Mouse (Mus musculus) frontal cortex, postnatal 10 days (tissue): ENCODE measurements around the gene Grm1.

Source experiments
- DNase-seq, 2 experiments: peaks; one replicate each; pipeline ENCODE4 v3.0.0; 2022; ENCODE audit warnings: low spot score in 2 of 2, mixed read lengths in 1 of 2

Gene Grm1

DNA sequence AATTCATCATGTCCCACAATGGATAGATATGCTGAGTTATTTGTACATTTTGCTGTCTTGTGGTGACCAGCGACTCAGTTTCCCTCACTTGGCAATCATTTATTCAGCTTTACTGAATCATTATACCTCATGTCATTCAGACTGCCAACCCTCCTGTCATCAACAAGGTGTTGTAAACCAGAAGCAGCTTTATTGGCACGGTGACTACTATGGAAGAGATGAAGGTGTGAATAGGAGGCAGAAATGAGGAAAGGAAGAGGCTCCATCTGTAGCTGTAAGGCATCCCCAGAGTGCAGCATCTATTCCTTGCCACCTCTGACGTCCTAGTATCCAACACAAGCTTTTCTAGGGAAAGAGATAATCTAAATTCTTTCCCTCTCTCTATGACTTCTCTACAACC is 247.3 kb downstream of the Grm1 start:
- DNase-seq = no peak

DNA sequence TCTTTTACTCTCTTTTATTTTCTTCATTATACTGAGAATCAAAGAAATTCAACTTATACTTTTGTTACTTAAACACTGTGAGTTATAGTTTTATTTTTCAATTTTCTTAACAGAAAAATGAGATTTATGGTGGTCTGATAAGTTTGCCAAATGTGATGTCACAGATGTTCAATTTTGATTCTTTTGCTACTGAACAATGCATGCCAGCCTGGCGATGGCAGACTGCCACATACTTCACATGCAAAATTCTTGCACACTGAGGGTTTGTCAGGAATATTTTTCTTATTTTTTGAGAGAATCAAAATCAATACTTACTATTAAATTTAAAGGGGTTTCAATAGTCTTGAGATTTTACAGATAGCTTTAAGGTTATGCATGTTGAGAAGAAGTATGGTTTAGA is 251.0 kb downstream of the Grm1 start:
- no peak for DNase-seq

DNA sequence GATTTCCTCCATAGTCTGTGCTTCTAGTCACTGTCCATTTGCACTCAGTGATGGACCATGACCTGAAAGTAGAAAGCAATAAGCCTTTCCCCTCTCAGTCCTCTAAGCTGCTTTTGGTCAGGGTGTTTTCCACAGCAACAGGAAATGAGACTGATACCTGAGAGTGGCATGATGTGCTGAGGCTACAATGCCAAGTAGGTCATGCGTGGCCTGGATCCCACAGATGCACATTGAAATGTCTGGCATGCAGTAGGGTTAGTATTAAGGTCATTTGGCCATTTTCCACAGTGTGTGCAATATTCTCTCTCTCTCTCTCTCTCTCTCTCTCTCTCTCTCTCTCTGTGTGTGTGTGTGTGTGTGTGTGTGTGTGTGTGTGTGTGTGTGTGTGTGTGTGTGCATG is 254.8 kb downstream of the Grm1 start:
- DNase-seq = no peak

DNA sequence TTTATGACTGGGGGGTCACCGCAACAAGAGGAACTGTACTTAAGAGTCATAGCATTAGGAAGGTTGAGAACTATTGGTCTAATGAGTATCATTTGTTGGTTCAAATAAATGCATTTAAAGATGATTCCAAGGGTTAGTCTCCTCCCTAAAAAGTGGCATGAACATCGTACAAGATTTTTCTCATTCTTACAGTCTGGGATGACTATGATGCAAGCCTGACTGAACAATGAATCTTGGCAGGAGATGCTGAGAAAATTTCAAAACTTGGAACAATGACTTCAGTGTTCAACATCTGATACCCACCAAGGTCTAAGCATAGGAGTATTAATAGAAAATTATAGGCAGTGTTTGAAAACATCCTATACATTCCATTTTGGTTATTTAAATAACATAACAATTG is 264.1 kb downstream of the Grm1 start:
- no peak for DNase-seq

DNA sequence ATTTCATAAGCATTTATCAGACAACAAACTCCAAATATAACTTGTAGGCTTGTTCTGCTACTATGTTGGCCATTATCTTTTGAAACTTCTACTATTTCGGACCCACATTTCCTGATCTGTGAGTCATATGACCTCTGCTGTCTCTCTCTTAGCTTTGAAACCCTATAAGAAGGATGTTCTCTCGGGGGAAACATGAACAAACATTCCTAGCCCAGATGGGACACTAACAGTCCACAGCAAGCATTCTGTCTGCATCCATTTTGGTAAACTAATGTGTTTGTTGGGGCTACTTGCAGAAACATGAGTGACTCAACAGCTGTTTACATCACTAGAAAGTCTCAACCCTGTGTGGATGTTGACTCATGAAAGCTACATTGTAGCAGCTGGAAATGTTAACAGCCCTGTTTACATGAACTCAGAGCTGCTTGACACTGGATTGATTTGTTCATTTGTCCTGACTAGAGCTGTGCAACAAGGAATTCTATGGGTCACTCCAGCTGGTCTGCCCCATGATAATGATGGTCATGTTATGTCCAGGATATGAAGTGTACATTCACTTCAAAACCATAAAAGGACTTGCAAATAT is 267.4 kb downstream of the Grm1 start:
- DNase-seq = no peak

DNA sequence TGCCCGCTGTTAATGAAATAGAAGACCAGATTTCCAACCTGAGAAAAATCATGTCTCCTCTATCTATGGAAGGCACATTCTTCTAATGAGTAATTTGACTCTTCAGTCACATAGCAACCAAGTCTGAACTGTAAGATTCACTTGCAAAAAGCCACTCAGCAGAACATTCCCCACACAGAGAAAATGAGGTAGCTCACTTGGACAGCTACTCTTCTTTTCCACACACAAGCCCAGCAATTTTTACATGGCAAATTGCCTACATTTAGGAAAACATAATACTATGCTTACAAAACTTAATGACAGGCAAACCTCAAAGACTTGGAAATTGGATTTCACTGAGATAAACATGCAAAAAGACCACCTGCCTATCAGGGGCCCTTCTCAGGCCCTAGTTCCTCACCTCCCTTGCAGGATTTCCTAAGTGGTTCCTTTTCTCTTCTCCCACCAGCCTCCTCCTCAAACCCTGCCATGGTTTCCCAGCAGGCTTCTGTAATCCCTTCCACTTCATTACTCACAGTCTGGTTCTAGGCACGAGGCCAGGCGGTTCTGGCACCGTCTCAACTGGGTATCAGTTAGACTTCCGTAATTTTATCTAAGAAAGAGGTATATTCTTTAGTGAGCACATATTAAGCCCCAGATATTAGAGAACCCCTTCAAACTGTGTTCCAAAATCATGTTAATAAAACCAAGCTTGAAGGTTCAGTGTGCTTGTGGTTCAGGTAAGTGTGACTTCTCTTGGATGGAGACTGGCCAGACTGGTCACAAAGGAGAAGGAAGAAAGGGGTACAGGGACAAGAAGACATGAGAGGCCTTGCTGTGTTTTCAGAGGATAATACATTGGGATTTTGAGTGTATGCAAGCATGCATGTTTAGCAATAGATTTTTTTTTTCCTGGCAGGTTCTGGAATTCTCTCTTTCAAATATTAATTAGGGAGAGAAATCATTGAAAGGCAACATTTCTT is 269.1 kb downstream of the Grm1 start:
- DNase-seq = peak in 1 of 2 experiments; percentile 31

DNA sequence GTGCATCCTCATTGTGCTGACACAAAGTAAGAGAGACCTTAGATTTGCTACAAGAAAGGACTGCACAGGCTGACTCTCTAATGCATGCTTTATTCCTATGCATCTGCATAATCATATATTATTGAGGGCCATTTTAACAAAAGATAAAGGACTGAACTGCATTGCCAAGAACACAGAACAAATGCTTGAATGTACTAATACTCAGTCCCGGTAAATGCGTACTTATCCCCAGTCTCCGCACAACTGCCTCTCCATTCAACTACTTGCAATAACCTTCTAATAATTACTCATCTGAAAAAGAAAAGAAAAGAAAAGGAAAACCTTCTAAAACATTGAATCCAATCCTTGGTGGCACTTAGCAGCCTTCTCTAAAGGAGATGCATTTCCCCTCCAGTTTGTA is 272.4 kb downstream of the Grm1 start:
- DNase-seq = no peak

DNA sequence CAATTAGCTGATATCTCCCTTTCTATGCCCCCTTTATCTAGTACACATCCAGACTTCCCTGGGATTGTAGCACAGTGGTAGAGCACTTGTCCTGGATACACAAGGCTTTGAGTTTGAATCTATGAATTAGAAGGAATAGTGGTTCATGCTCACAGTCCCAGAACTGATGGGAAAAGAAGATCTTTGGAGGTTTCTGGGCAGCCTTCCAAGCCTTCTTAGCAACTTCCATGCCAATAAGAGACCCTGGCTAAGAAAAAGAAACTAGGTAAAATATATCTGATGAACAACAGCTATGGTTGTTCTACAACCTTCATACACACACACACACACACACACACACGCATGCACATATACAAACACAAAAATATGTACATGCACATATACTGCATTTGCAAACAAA is 286.8 kb downstream of the Grm1 start:
- DNase-seq = no peak

DNA sequence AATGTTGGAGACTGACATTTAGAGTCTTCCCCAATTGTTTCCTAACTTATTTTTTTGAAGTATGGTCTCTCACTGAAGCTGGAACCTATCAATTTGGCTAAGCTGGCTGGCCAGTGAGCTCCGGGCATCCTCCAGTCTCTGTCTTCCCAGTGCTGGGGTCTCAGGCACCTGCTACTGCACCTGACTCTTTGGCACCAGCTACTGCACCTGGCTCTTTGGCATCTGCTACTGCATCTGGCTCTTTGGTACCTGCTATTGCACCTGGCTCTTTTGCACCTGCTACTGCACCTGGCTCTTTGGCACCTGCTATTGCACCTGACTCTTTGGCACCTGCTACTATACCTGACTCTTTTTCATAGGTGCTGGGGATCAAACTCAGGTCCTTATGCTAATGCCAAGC is 291.7 kb downstream of the Grm1 start:
- no peak for DNase-seq

DNA sequence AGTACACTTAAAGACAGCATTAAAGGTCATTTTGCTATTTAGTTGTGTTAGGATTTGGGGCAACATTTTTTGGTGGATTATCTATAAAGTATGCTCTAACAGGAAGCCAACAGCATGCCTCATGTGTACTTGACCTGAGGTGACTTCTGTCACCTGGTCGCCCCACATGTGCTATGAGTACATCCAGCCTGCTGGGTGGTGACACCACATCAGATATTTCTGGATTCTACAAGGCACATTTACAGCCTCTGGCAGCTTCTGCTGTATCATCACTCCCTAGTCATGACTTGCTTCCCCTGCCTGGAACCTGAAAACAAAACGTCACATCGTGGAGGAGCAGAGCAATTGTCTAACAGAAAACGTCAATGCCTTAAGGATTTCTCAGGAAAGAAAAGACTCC is 292.2 kb downstream of the Grm1 start:
- DNase-seq = no peak

DNA sequence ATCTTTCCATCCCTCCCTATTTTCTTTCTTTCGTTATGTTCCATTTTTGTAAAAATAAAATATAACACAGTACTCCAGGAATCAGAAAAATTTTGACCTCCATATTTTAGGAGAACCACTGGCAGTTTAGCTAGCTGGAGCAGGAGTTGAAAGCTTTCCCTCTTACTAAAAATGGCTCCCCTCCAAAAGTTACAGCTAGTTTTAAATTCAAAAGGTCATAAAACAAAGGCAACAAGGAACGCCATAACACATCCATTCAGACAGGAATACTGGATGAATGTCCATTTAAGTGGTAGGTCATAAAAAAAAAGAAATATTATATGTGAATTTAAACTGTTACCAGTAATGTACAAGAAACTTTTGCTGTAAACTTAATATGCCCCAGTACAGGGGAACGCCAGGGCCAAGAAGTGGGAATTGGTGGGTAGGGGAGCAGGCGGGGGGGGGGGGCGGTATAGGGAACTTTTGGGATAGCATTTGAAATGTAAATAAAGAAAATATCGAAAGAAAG is 294.2 kb downstream of the Grm1 start:
- DNase-seq = no peak

DNA sequence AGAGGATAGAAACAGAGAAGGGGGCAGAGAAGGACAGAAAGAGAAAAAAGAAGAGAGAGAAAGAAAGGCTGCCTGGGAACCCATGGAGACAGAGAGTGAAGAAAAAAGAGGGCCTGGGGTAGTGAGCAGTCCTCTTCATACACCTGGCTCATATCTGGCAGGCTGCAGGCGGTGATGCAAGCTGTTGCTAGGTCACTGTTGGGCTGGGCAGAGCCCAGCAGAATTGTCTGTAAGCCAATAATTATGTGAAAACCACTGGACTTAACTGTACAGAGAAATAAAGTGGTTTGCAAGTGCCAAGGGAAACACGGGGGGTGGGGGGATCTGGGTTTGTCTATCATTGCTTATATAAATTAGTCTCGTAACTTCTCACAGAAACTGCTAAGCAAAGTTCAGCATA is 297.0 kb downstream of the Grm1 start:
- DNase-seq = no peak

DNA sequence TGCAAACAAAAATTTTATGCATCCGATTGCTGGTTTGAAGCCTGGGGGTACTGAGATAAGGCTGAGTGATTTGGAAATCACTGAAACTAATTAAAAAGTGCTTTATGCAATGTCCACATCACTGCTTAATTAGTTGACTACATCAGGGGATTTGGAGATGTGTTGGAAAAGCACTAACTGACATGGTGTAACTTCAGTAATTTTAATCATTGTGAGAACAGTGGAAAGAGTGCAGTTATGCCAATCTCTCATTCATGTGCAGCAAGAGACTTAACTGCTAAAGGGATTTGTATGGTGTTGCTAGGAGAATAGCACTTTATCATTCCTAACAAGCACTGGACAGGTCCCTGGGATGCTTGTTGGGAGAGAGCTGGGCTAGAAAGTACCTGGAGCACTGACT is 307.3 kb downstream of the Grm1 start:
- no peak for DNase-seq

DNA sequence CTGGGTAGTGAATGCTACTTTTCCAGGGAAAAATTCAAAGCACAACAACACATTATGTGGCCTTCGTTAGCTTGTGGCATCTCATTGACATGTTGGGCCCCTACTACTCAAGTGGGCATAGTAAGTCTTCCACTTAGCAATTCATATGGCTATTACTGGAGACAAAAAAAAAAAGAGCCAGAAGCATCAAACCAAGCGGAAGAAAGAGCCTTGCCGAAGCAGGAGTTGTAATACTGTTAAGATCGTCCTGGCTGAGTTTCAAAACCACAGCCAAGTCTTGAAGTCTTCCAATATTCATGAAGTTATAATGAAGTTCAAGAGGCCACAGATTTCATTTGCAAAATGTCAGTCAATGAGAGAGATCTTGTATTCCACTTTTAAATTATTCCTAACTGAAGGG is 319.1 kb downstream of the Grm1 start:
- no peak for DNase-seq

DNA sequence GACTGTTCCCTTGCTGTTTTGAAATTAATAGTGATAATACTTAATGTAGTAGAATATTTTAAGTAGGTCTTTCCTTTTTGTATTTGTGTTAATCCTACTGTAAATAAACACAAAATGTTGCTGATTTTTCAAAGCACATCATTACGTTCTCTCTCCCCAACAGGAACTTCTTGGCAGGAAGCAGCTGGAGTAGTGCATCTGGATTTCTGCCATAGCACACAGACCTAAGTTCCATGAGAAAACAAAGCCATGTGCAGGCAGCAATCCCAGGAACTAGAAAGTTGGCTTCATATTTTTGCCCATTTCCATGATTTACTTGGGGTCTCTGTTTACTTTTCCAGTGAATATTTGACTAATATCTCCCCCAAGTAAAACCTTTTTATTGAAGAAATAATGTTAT is 320.9 kb downstream of the Grm1 start:
- DNase-seq = no peak

DNA sequence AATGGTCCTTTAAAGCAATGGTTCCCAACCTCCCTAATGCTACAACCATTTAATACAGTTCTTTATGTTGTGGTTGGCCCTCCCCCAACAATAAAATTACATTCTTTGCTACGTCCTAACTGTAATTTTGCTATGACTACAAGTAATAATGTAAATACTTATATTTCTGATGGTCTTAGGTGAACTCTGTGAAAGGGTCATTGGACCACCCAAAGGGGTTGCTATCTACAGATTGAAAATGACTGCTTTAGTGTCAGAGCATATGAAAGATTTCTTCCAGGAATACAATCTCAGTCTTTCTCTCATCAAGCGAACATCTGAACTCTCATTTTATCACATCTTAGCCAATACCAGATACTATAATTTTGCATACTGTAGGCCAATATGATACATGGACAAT is 321.4 kb downstream of the Grm1 start:
- no peak for DNase-seq

DNA sequence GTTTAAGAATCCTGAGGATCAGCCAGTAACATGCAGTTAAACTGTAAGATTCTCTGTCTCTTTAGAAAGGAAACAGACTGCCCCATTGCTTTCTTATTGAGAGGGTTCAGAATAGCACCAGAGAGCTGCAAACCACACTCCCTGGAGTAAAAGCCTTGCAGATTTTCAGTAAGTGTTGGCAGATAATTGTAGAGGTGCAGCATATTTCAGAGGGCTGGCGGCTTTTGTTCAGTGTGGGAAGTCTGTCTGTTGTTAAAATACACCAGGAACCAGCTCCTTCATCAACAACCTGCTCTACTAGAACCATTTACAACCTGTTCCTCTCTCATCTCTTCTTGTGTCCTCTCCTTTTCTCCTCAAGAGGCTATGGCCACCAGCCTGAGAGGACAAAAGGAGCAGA is 331.1 kb downstream of the Grm1 start:
- DNase-seq = no peak

DNA sequence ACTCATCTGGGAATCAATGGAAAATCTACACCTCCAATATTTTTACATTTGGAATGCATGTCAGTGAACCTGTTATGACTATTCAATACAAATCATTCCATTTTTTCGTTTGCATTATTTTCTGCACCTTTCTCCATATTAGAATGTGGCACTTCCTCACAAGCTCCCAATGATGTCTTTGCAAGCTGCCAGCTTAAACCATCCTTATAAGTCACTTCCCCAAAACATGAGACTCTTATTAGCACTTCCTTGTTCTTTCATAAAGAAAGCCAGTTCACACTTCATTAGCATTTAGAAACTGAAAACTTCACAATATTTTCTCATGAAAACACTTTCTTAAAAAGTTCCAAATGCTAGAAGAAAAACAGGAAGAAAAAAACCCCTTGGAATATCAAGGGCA is 338.1 kb downstream of the Grm1 start:
- no peak for DNase-seq

DNA sequence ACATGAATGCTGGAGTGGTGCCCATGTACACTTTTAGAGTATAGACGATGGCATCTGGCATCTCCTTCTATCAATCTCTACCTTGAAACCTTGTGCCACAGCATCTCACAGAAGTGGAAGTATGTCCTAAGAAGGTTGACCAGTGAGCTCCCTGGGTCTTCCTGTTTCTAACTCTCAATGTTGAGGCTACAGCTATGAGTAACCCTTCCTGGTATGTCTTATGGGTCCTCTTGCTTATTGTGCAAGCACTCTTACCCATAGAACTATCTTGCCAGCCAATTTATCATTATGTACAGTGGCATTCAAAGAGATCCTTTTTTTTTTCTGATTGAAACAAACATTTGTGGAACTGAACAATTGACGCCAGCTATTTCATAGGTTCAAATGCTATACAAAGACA is 340.0 kb downstream of the Grm1 start:
- no peak for DNase-seq

DNA sequence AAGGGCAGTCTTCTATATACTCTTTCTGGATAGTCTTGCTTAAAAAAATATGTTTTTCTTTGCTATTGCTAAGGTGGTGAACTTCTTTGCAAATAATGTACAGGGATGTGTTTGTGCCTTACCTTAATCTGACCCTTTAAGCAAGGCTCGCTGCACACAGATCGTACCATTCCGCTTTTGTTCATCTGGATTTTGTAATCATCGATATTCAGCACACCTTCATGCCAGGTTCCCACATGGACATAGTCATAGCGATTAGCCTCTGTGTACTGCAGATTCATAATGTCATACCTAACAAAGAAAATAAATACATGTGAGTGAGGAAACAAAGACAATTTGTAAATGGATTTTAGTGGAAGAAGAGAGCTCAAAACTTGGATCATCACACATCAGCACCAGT is 340.8 kb downstream of the Grm1 start:
- DNase-seq = no peak

DNA sequence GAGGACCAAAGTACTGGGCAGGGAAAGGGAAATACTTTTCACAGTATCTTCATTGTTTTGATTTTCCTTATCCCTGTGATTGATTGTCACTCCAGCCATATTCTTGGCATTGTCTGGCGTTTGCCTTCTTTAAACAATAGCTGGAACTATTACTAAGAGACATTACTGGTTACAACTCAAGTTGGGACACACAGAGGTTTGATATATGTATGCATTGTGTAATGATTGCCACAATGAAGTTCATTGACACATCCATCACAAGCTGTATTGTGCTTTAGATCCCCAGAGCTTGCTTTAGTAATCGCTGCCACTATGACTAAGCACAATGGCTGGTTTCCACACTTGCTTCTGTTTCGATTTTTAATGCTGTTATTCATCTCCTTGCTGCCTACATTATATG is 341.4 kb downstream of the Grm1 start:
- DNase-seq = no peak

DNA sequence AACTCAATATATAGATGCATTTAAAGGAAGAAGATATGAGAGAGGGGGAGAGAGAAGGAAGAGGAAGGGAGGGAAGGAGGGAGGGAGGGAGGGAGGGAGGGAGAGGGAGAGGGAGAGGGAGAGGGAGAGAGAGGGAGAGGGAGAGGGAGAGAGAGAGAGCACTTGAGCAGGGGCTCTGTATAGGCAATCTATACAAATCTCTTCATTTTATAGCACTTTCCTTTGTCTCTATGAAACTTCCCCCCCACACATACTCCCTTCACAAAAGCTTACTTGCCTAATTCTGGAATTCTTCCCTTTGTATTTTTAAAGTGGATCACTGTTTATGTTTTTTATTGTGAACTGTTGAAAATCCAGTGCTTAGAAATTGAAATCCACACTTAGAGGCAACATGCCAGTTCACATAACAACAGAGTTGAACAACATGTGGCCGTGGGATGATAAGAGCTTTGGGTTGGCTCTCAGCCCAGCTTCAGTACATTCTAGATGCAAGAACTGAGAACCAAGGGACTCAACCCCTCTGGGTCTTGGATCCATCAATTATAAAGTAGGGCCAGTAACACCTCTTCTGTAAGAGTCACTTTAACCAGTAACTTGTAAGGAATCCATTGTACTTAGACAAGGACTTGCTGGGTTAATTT is 345.0 kb downstream of the Grm1 start:
- DNase-seq = no peak

DNA sequence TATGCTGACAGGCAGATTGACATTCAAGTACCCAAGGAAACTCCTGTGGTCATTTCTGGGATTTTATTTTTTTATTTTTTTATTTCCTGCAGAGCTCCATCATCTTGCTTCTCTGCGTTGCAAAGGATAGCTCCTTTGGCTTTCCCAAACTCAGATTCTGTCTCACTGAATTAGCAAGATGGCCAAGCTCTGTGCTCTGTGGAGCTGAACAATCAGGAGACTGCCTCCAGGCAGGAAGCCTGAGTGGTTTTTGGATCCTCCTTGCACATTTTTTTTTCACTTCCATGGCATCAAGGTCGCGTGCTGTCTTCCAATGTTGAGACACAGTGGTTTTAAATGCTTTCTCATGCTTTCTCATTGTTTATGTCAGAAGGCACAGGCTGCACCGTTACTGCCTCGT is 347.6 kb downstream of the Grm1 start:
- no peak for DNase-seq
